Mouse (Mus musculus): ENCODE measurements around the gene Gzmg. TPM values are rescaled to one million over a fixed set of nuclear protein-coding genes. Genes with fewer than 3 reads are reported as not detected.
"Not testable (repeated sequence)": the region's sequence is repeated elsewhere in the genome, so short reads cannot be mapped to it uniquely, and the experiment has no call there.

Gzmg gene
- polyA plus RNA-seq, 1 experiment from 2014 or later, result not detected

DNA sequence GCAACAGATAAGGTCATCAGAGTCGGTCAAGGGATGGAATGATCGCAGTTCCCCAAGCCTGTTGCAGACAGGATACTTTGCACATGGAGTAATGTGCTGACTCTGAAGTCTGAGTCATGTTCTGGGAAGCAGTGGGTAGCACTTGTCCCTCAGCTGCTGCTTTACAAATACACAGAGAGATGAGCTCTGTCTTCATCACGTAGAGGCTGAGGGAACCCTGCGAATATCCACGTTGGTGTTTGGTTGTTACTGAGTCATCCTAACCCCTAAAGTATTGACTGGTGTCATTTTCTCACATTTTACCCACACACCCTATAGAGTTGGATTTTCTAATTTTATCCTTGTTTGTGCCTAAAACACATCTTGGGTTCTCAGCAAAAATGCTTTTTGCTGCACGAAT, 8.6 kb upstream of the Gzmg start:
- H3K4me1 ChIP-seq (ENCODE audit: control insufficient read depth, insufficient read depth, low read length), result no peaks in the 10 kb centered on the region
- no peak overlapping the region for H3K4me2 ChIP-seq (ENCODE audit: low read depth, low read length)
- H3K9me3 ChIP-seq (replicated peaks; ENCODE audit: control insufficient read depth, low read length), result no peaks in the 10 kb centered on the region
- no peak overlapping the region for H3K4me3 ChIP-seq (replicated peaks; ENCODE audit: low read length)
- H3K27ac ChIP-seq (ENCODE audit: low read length), result no peak overlapping the region
- no peak for ATAC-seq (ENCODE audit: insufficient read depth, low FRiP score)
- no peaks in the 10 kb centered on the region for H3K36me3 ChIP-seq (ENCODE audit: control insufficient read depth, insufficient read depth, low read length)
- no peaks in the 10 kb centered on the region for H3K27me3 ChIP-seq (ENCODE audit: control insufficient read depth, insufficient read depth, low read length)
- no peak overlapping the region for H3K9ac ChIP-seq (ENCODE audit: low read length)
- WGBS, result 70% methylated on average over 6 of the region's 6 CpGs

DNA sequence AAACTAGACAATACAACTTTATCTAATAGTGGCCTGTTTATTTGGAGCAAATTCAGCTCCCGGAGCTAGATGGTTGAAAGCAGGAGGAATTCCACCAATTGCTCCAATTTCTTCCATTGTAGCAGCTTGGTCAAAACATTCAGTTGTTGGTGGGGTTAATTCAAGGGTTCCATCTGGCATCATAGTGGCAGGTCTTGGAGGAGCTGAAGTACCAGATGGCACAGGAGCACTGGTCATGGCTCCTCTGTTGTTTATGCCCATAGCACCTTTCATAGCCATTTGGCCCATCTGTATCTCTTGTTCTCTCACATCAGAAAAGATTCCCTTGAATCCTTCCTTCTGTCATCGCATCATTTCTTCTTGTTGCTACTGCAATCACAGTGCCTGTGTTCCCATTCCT, 2.7 kb upstream of the Gzmg start:
- WGBS, result 76% methylated on average over 2 of the region's 2 CpGs
- Histone ChIP-seq H3K4me3 (replicated peaks; ENCODE audit: low read length) (no peak overlapping the region), H3K27ac (ENCODE audit: low read length) (no peak overlapping the region), H3K9me3 (replicated peaks; ENCODE audit: control insufficient read depth, low read length) (no peaks in the 10 kb centered on the region), H3K27me3 (ENCODE audit: control insufficient read depth, insufficient read depth, low read length) (no peaks in the 10 kb centered on the region), H3K36me3 (ENCODE audit: control insufficient read depth, insufficient read depth, low read length) (no peaks in the 10 kb centered on the region), H3K9ac (ENCODE audit: low read length) (no peak overlapping the region), H3K4me2 (ENCODE audit: low read depth, low read length) (no peak overlapping the region), H3K4me1 (ENCODE audit: control insufficient read depth, insufficient read depth, low read length) (no peaks in the 10 kb centered on the region)
- no peak for ATAC-seq (ENCODE audit: insufficient read depth, low FRiP score)

DNA sequence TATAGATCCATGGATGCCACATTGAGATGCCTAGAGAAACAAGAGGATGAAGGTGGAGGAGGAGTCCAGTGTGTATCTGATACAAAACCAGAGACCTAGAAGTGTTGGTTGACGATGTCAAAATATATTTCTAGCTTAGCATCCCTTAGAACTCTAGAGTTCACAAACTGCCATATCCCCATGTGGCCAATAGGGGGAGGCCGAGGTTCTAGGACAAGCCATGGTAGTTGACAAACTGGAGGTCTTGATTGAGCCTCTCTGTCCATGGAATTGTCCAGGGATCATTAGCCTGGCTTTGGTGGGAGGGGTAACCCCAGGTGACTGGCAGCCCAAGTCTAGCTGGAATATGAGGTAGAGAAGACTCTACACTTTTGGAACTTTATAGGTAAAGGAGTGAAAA, 4.0 kb downstream of the Gzmg start:
- no peaks in the 10 kb centered on the region for H3K27me3 ChIP-seq (ENCODE audit: control insufficient read depth, insufficient read depth, low read length)
- no peak overlapping the region for H3K4me3 ChIP-seq (replicated peaks; ENCODE audit: low read length)
- no peak overlapping the region for H3K4me2 ChIP-seq (ENCODE audit: low read depth, low read length)
- H3K36me3 ChIP-seq (ENCODE audit: control insufficient read depth, insufficient read depth, low read length), result no peaks in the 10 kb centered on the region
- H3K27ac ChIP-seq (ENCODE audit: low read length), result no peak overlapping the region
- H3K4me1 ChIP-seq (ENCODE audit: control insufficient read depth, insufficient read depth, low read length), result no peaks in the 10 kb centered on the region
- ATAC-seq (ENCODE audit: insufficient read depth, low FRiP score), result no peak
- WGBS, result 68% methylated on average over 2 of the region's 2 CpGs
- no peaks in the 10 kb centered on the region for H3K9me3 ChIP-seq (replicated peaks; ENCODE audit: control insufficient read depth, low read length)
- no peak overlapping the region for H3K9ac ChIP-seq (ENCODE audit: low read length)

- not testable (repeated sequence) for H3K9me3 ChIP-seq (replicated peaks; ENCODE audit: control insufficient read depth, low read length); H3K27me3 ChIP-seq (ENCODE audit: control insufficient read depth, insufficient read depth, low read length); H3K27ac ChIP-seq (ENCODE audit: low read length); ATAC-seq (ENCODE audit: insufficient read depth, low FRiP score); H3K4me3 ChIP-seq (replicated peaks; ENCODE audit: low read length); H3K4me2 ChIP-seq (ENCODE audit: low read depth, low read length); H3K4me1 ChIP-seq (ENCODE audit: control insufficient read depth, insufficient read depth, low read length); H3K9ac ChIP-seq (ENCODE audit: low read length); H3K36me3 ChIP-seq (ENCODE audit: control insufficient read depth, insufficient read depth, low read length)
- 56% methylated on average over 1 of the region's 1 CpGs for WGBS
Measured at GRCm38 (mm10) chr14:56133675-56134074, 25.7 kb downstream of the Gzmg start.

GRCm38 (mm10) chr14:56132508-56132907, 26.9 kb downstream of the Gzmg start, which contains the start of gene Gzmd:
Gene Gzmd, minus strand, starts transcription at chr14:56132608.
- H3K9ac ChIP-seq (ENCODE audit: low read length); H3K36me3 ChIP-seq (ENCODE audit: control insufficient read depth, insufficient read depth, low read length); H3K27me3 ChIP-seq (ENCODE audit: control insufficient read depth, insufficient read depth, low read length); H3K4me2 ChIP-seq (ENCODE audit: low read depth, low read length); H3K9me3 ChIP-seq (replicated peaks; ENCODE audit: control insufficient read depth, low read length); H3K4me3 ChIP-seq (replicated peaks; ENCODE audit: low read length); ATAC-seq (ENCODE audit: insufficient read depth, low FRiP score); H3K4me1 ChIP-seq (ENCODE audit: control insufficient read depth, insufficient read depth, low read length); H3K27ac ChIP-seq (ENCODE audit: low read length): not testable (repeated sequence)
- 70% methylated on average over 2 of the region's 2 CpGs for WGBS

DNA sequence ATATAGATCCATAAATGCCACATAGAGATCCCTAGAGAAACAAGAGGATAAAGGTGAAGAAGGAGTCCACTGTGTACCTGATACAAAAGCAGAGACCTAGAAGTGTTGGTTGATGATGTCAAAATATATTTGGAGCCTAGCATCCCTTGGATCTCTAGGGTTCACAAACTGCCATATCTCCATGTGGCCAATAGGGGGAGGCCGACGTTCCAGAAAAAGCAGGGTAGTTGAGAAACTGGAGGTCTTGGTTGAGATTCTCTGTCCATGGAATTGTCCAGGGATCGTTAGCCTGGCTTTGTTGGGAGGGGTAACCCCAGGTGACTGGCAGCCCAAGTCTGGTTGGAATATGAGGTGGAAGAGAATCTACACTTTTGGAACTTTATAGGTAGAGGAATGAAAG, 31.0 kb downstream of the Gzmg start:
- no peaks in the 10 kb centered on the region for H3K4me1 ChIP-seq (ENCODE audit: control insufficient read depth, insufficient read depth, low read length)
- ATAC-seq (ENCODE audit: insufficient read depth, low FRiP score), result no peak
- 51% methylated on average over 3 of the region's 3 CpGs for WGBS
- H3K27me3 ChIP-seq (ENCODE audit: control insufficient read depth, insufficient read depth, low read length), result no peaks in the 10 kb centered on the region
- no peak overlapping the region for H3K4me2 ChIP-seq (ENCODE audit: low read depth, low read length)
- no peaks in the 10 kb centered on the region for H3K36me3 ChIP-seq (ENCODE audit: control insufficient read depth, insufficient read depth, low read length)
- H3K9ac ChIP-seq (ENCODE audit: low read length), result no peak overlapping the region
- no peak overlapping the region for H3K4me3 ChIP-seq (replicated peaks; ENCODE audit: low read length)
- no peak overlapping the region for H3K27ac ChIP-seq (ENCODE audit: low read length)
- no peaks in the 10 kb centered on the region for H3K9me3 ChIP-seq (replicated peaks; ENCODE audit: control insufficient read depth, low read length)

DNA sequence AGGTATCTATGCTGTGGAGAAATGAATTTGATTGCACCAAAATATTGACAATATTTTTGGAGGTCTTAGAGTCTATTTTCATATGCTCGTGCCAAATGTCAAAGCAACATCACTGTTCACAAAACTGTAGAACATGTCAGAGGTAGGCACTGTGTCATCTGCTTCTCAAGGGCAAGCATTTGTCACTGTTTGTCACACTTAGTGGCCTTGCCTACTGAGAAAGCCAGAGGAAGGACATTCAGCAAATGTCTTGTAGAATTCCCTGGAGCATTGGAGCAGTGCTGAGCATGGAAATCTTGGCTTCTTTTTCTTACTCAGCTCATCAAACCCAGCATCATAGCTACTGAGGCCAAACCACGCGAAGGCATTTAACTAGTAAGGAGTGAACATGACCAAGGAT, 35.9 kb downstream of the Gzmg start:
- H3K4me2 ChIP-seq (ENCODE audit: low read depth, low read length), result no peak overlapping the region
- H3K9ac ChIP-seq (ENCODE audit: low read length), result no peak overlapping the region
- WGBS, result 78% methylated on average over 3 of the region's 3 CpGs
- H3K36me3 ChIP-seq (ENCODE audit: control insufficient read depth, insufficient read depth, low read length), result no peaks in the 10 kb centered on the region
- H3K27me3 ChIP-seq (ENCODE audit: control insufficient read depth, insufficient read depth, low read length), result no peaks in the 10 kb centered on the region
- H3K4me3 ChIP-seq (replicated peaks; ENCODE audit: low read length), result no peak overlapping the region
- no peaks in the 10 kb centered on the region for H3K4me1 ChIP-seq (ENCODE audit: control insufficient read depth, insufficient read depth, low read length)
- H3K9me3 ChIP-seq (replicated peaks; ENCODE audit: control insufficient read depth, low read length), result no peaks in the 10 kb centered on the region
- no peak for ATAC-seq (ENCODE audit: insufficient read depth, low FRiP score)
- H3K27ac ChIP-seq (ENCODE audit: low read length), result no peak overlapping the region

- Histone ChIP-seq H3K27me3 (ENCODE audit: control insufficient read depth, insufficient read depth, low read length) (no peaks in the 10 kb centered on the region), H3K4me3 (replicated peaks; ENCODE audit: low read length) (no peak within 1 kb of the TSS), H3K27ac (ENCODE audit: low read length) (no peak within 1 kb of the TSS), H3K36me3 (ENCODE audit: control insufficient read depth, insufficient read depth, low read length) (no peaks in the 10 kb centered on the region), H3K4me2 (ENCODE audit: low read depth, low read length) (no peak within 1 kb of the TSS), H3K4me1 (ENCODE audit: control insufficient read depth, insufficient read depth, low read length) (no peaks in the 10 kb centered on the region), H3K9me3 (replicated peaks; ENCODE audit: control insufficient read depth, low read length) (no peaks in the 10 kb centered on the region), H3K9ac (ENCODE audit: low read length) (no peak within 1 kb of the TSS)
- no peak for ATAC-seq (ENCODE audit: insufficient read depth, low FRiP score)
Measured at GRCm38 (mm10) chr14:56120525-56120924, 38.9 kb downstream of the Gzmg start, which contains the start of gene Gzme. Gene Gzme, minus strand, starts transcription at chr14:56120625.

GRCm38 (mm10) chr14:56115531-56116310, 43.7 kb downstream of the Gzmg start:
- not testable (repeated sequence) for ATAC-seq (ENCODE audit: insufficient read depth, low FRiP score); H3K4me3 ChIP-seq (replicated peaks; ENCODE audit: low read length); H3K9ac ChIP-seq (ENCODE audit: low read length); H3K4me2 ChIP-seq (ENCODE audit: low read depth, low read length); H3K36me3 ChIP-seq (ENCODE audit: control insufficient read depth, insufficient read depth, low read length); H3K27me3 ChIP-seq (ENCODE audit: control insufficient read depth, insufficient read depth, low read length); H3K4me1 ChIP-seq (ENCODE audit: control insufficient read depth, insufficient read depth, low read length); H3K27ac ChIP-seq (ENCODE audit: low read length); H3K9me3 ChIP-seq (replicated peaks; ENCODE audit: control insufficient read depth, low read length)
- WGBS, result 89% methylated on average over 33 of the region's 33 CpGs
